ENCODE assay signal across 9 mouse cellular contexts in genomic region chr8:123126193-123126816, GRCm38 (mm10). TPM values are rescaled to one million over a fixed set of nuclear protein-coding genes. Genes with fewer than 3 reads are reported as not detected.
DNase-seq lines count a peak whose midpoint lies in the region; ATAC-seq lines count a peak whose summit lies in the region.
"Had no signal": no experiment of that assay in that cellular context is flagged by ENCODE, and none has a peak within 500 bp of the region (broad histone marks: within the 10 kb centered on the region; RNA-seq: fewer than 3 reads in every experiment).

No protein-coding gene starts in this region.

- ATAC-seq in forebrain, embryonic 13.5 days: no peak

- H3K9me3 ChIP-seq in forebrain, embryonic 10.5 days: no peaks in the 10 kb centered on the region
- H3K9me3 ChIP-seq in forebrain, embryonic 13.5 days (replicated peaks): no peaks in the 10 kb centered on the region
- no peaks in the 10 kb centered on the region for H3K9me3 ChIP-seq in megakaryocyte, embryonic 14.5 days

- WGBS in forebrain, embryonic 10.5 days: 4% methylated on average over 19 of the region's 19 CpGs
- WGBS in forebrain, embryonic 13.5 days: 4% methylated on average over 19 of the region's 19 CpGs

- H3K4me3 ChIP-seq in forebrain, embryonic 10.5 days: peak overlapping the region; percentile 29
- no peak overlapping the region for H3K4me3 ChIP-seq in forebrain, embryonic 13.5 days
- H3K4me3 ChIP-seq in megakaryocyte, embryonic 14.5 days (replicated peaks): peak overlapping the region; percentile 64
- H3K4me3 ChIP-seq: erythroblast, embryonic 14.5 days had no signal

- no peak overlapping the region for H3K9ac ChIP-seq in forebrain, embryonic 13.5 days

- no peak overlapping the region for H3K4me2 ChIP-seq in forebrain, embryonic 13.5 days

- no peaks in the 10 kb centered on the region for H3K36me3 ChIP-seq in forebrain, embryonic 10.5 days (replicated peaks)
- no peaks in the 10 kb centered on the region for H3K36me3 ChIP-seq in forebrain, embryonic 13.5 days (ENCODE audit: poor library complexity, severe bottlenecking)
- no peaks in the 10 kb centered on the region for H3K36me3 ChIP-seq in megakaryocyte, embryonic 14.5 days (replicated peaks; ENCODE audit: low read length)

- DNase-seq in forebrain, embryonic 10.5 days (ENCODE audit: extremely low spot score, low spot score): peak; percentile 73
- peak; percentile 59 for DNase-seq in thymus, postnatal 4 days
- no peak for DNase-seq in thymus, adult 18-20 months
- peak; percentile 63 to 87 for DNase-seq in kidney, postnatal 36 days
- DNase-seq in left cerebral cortex, postnatal 36 days (ENCODE audit: low spot score in 2 of 2): no peak
- no peak for DNase-seq in layer of hippocampus, postnatal 25 days (ENCODE audit: extremely low spot score in 1 of 2, low spot score in 1 of 2)

- peaks cover 23% of the 10 kb centered on the region for H3K4me1 ChIP-seq in forebrain, embryonic 10.5 days
- no peaks in the 10 kb centered on the region for H3K4me1 ChIP-seq in forebrain, embryonic 13.5 days
- H3K4me1 ChIP-seq in megakaryocyte, embryonic 14.5 days: peaks cover 16% of the 10 kb centered on the region

- no peak overlapping the region for H3K27ac ChIP-seq in forebrain, embryonic 10.5 days
- no peak overlapping the region for H3K27ac ChIP-seq in forebrain, embryonic 13.5 days

- peaks cover 49% of the 10 kb centered on the region for H3K27me3 ChIP-seq in forebrain, embryonic 10.5 days (ENCODE audit: poor library complexity, severe bottlenecking)
- peaks cover 23% of the 10 kb centered on the region; the same call in 1 of the 2 replicates for H3K27me3 ChIP-seq in forebrain, embryonic 13.5 days
- peaks cover 91% of the 10 kb centered on the region for H3K27me3 ChIP-seq in megakaryocyte, embryonic 14.5 days (replicated peaks)

- intact Hi-C loops in left cerebral cortex, postnatal 36 days (cut with DNase I): no loop called here

RNA-seq across cellular contexts. Expression of gene Cpne7, which starts 9.1 kb away (rescaled TPM):
- 0.94 and 1.3 TPM in 2 replicates for polyA plus RNA-seq in forebrain, embryonic 10.5 days (2016; fragmentation: Nextera tagmentation; extraction: Ambion mirVana)
- polyA plus RNA-seq in forebrain, embryonic 13.5 days (2015; fragmentation: Nextera tagmentation; extraction: Ambion mirVana): 0.43 and 0.64 TPM in 2 replicates
- 0.43 TPM in 1 of 2 replicates, not detected in the other for polyA plus RNA-seq in megakaryocyte, embryonic 14.5 days (2012; ENCODE audit: insufficient read depth, low replicate concordance)
- 10 to 100 TPM; 42.7 to 75.2 TPM for total RNA-seq in left cerebral cortex, postnatal 36 days (2021)
- 100 to 1,000 TPM; 273 to 300 TPM for total RNA-seq in layer of hippocampus, postnatal 25 days (2021)

RNA-seq across cellular contexts. Expression of gene Rpl13, which starts 24.2 kb away (rescaled TPM):
- polyA plus RNA-seq in forebrain, embryonic 10.5 days (2016; fragmentation: Nextera tagmentation; extraction: Ambion mirVana): 1,382 and 1,410 TPM in 2 replicates
- polyA plus RNA-seq in forebrain, embryonic 13.5 days (2015; fragmentation: Nextera tagmentation; extraction: Ambion mirVana): 917 and 1,023 TPM in 2 replicates
- 3,221 and 4,089 TPM in 2 replicates for polyA plus RNA-seq in megakaryocyte, embryonic 14.5 days (2012; ENCODE audit: insufficient read depth, low replicate concordance)
- 100 to 1,000 TPM; 350 to 427 TPM for total RNA-seq in left cerebral cortex, postnatal 36 days (2021)
- total RNA-seq in layer of hippocampus, postnatal 25 days (2021): 100 to 1,000 TPM; 378 to 449 TPM

RNA-seq across cellular contexts. Expression of gene Sult5a1, which starts 31.8 kb away (rescaled TPM):
- polyA plus RNA-seq in forebrain, embryonic 10.5 days (2016; fragmentation: Nextera tagmentation; extraction: Ambion mirVana): 2.2 and 2.7 TPM in 2 replicates
- 0.40 and 0.44 TPM in 2 replicates for polyA plus RNA-seq in forebrain, embryonic 13.5 days (2015; fragmentation: Nextera tagmentation; extraction: Ambion mirVana)
- polyA plus RNA-seq in megakaryocyte, embryonic 14.5 days (2012; ENCODE audit: insufficient read depth, low replicate concordance): not detected in 2 replicates
- total RNA-seq in left cerebral cortex, postnatal 36 days (2021): not detected
- total RNA-seq in layer of hippocampus, postnatal 25 days (2021): 1 to 10 TPM; 2.0 to 2.5 TPM

RNA-seq across cellular contexts. Expression of gene Dpep1, which starts 59.7 kb away (rescaled TPM):
- polyA plus RNA-seq in forebrain, embryonic 10.5 days (2016; fragmentation: Nextera tagmentation; extraction: Ambion mirVana): 10.1 and 11.4 TPM in 2 replicates
- polyA plus RNA-seq in forebrain, embryonic 13.5 days (2015; fragmentation: Nextera tagmentation; extraction: Ambion mirVana): not detected in 2 replicates
- not detected in 2 replicates for polyA plus RNA-seq in megakaryocyte, embryonic 14.5 days (2012; ENCODE audit: insufficient read depth, low replicate concordance)
- not detected for total RNA-seq in left cerebral cortex, postnatal 36 days (2021)
- under 1 TPM; 0.17 to 0.23 TPM for total RNA-seq in layer of hippocampus, postnatal 25 days (2021)
- polyA plus RNA-seq: erythroblast, embryonic 14.5 days had no signal

Comparison
In these comparisons a context has a peak if more than half of its experiments do, and no peak if none do; other contexts are left out.
1. DNase-seq: peak in forebrain, embryonic 10.5 days (single experiment), thymus, postnatal 4 days (single experiment) and kidney, postnatal 36 days (2 of 2); none in thymus, adult 18-20 months (0 of 2), left cerebral cortex, postnatal 36 days (0 of 2) and layer of hippocampus, postnatal 25 days (0 of 2).